Mouse (Mus musculus) lung, postnatal 0 days (tissue): Measurements from ENCODE around the gene Pisd.
"Not testable (repeated sequence)": the region's sequence is repeated elsewhere in the genome, so short reads cannot be mapped to it uniquely, and the experiment has no call there.

Experiments
- CTCF ChIP-seq: IDR thresholded peaks from 2 replicates; pipeline ENCODE4 v1.5.1; 2016; ENCODE audit warnings: antibody characterized with exemption, mild to moderate bottlenecking
- EP300 ChIP-seq: IDR thresholded peaks from 2 replicates; pipeline ENCODE4 v1.6.1; 2016; ENCODE audit warnings: antibody characterized with exemption, mild to moderate bottlenecking, control low read depth

GRCm38 (mm10) chr5:32786454-32786853 lies 1.0 kb upstream of the Pisd start:
- not testable (repeated sequence) for TF ChIP-seq CTCF, EP300
